Mouse (Mus musculus) hindbrain, postnatal 0 days (tissue): ENCODE data around the gene Ggt1. TPM values are rescaled to one million over a fixed set of nuclear protein-coding genes. Genes with fewer than 3 reads are reported as not detected.
"Not testable (repeated sequence)": the region's sequence is repeated elsewhere in the genome, so short reads cannot be mapped to it uniquely, and the experiment has no call there.

Experiments used
- ATAC-seq: fragments of 200-750 bp; cut with Nextera tagmentation; 2 replicates; pipeline ENCODE4 v1.8.0; 2017; ENCODE audit warnings: mild to moderate bottlenecking, moderate TSS enrichment, moderate library complexity
- DNase-seq: peaks from one replicate; pipeline ENCODE4 v3.0.0-alpha.2; 2015; ENCODE audit warnings: low spot score
- H3K27ac ChIP-seq: fragments of 300-500 bp; sonication (generic); 2 replicates; pipeline ENCODE4 v1.5.1; 2014; ENCODE audit warnings: mild to moderate bottlenecking
- H3K27me3 ChIP-seq: fragments of 300-500 bp; sonication (generic); 2 replicates; pipeline ENCODE4 v1.6.1; 2014; ENCODE audit warnings: low read length, mixed read lengths; ENCODE audit not compliant: insufficient read depth
- H3K36me3 ChIP-seq: fragments of 300-500 bp; sonication (generic); 2 replicates; pipeline ENCODE4 v1.6.1; 2014; ENCODE audit warnings: low read length, mixed read lengths; ENCODE audit not compliant: insufficient read depth
- H3K4me1 ChIP-seq: fragments of 300-500 bp; sonication (generic); 2 replicates; pipeline ENCODE4 v1.6.1; 2014; ENCODE audit warnings: antibody characterized with exemption, low read length, mixed read lengths; ENCODE audit not compliant: insufficient read depth
- H3K4me2 ChIP-seq: fragments of 300-500 bp; sonication (generic); 2 replicates; pipeline ENCODE4 v1.6.1; 2014; ENCODE audit warnings: low read depth, mild to moderate bottlenecking, low read length, moderate library complexity, mixed read lengths
- H3K4me3 ChIP-seq: fragments of 300-500 bp; sonication (generic); 2 replicates; pipeline ENCODE4 v1.5.1; 2014; ENCODE audit warnings: low read length
- H3K9ac ChIP-seq: fragments of 300-500 bp; sonication (generic); replicated peaks from 2 replicates; pipeline ENCODE4 v1.6.1; 2014; ENCODE audit warnings: mild to moderate bottlenecking, low read length, moderate library complexity, mixed read lengths
- H3K9me3 ChIP-seq: fragments of 300-500 bp; sonication (generic); 2 replicates; pipeline ENCODE4 v1.6.1; 2016; ENCODE audit warnings: low read length, mixed read lengths
- CTCF ChIP-seq: IDR thresholded peaks from 2 replicates; pipeline ENCODE4 v1.5.1; 2016; ENCODE audit warnings: antibody characterized with exemption, control low read depth, low read depth
- WGBS: fragments of 180-500 bp; shearing (Covaris S2); extraction: QIAGEN DNeasy Blood & Tissue Kit; methylation state at CpG from one replicate; pipeline ENCODE4 v1.1.7; 2014; 5-methylcytosine and 5-hydroxymethylcytosine counted together
- polyA plus RNA-seq: library from polyadenylated mRNA; unstranded; fragments of >200 nt; fragmentation: Nextera tagmentation; extraction: Ambion mirVana; gene quantifications from 2 replicates; pipeline ENCODE4 v1.2.1, GENCODE M21; 2015
- total RNA-seq: library from RNA; depleted of rRNA; stranded (reverse); fragments of >200 nt; gene quantifications from 2 replicates; pipeline ENCODE4 v1.2.3, GENCODE M21; 2014

Ggt1 gene
- total and polyA plus RNA-seq, 2 experiments from 2014 or later: 1.0 to 7.6 TPM

DNA sequence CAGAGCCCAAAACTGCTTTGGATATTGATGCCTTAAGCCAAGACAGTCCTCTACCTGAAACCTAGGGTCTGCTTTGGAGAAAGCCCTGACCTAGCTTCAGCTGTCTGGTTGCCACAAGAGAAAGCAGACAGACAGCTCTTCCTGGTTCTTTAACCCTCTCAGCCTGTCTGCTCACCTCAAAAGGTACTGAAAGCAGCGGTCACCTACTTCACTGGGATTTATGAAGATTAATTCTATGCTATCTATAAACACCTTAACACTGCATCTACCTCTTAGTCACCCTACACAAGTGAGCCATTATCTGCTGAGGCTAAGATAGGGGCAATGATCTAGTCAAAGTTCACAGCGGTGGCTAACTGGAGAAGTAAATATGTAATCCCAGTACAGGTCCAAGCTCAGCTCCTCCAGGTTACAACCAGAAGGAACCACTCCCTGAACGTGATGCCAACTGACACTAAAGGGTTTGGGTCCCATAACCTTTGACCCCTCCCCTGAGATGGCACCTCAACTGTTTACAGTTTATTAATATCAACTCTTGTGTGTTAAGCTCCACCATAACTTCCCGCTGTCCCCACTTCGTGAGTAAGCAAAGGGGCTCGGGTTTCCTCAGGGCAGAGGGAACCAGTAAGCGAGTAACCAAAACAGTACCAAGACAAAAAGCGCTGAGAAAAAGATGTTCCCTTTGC lies 45.2 kb upstream of the Ggt1 start:
- peak overlapping the region; percentile 82 for H3K4me3 ChIP-seq
- no peaks in the 10 kb centered on the region for H3K27me3 ChIP-seq
- DNase-seq (no peak), ATAC-seq (no peak)
- no peaks in the 10 kb centered on the region for H3K9me3 ChIP-seq
- TF ChIP-seq CTCF: no peak
- WGBS: 26% methylated on average over 8 of the region's 8 CpGs
- peaks cover 6% of the 10 kb centered on the region; the same call in 1 of the 2 replicates for H3K4me1 ChIP-seq
- H3K36me3 ChIP-seq: peaks cover 30% of the 10 kb centered on the region; the same call in 1 of the 2 replicates
- peak overlapping the region; percentile 89 for H3K9ac ChIP-seq
- peak overlapping the region; percentile 96 for H3K27ac ChIP-seq
- H3K4me2 ChIP-seq: peak overlapping the region; percentile 68

- no peak for TF ChIP-seq CTCF
- peak overlapping the region; percentile 82 for H3K4me3 ChIP-seq
- DNase-seq: no peak
- under 1% methylated on average over 12 of the region's 12 CpGs for WGBS
- no peaks in the 10 kb centered on the region for H3K9me3 ChIP-seq
- H3K9ac ChIP-seq: peak overlapping the region; percentile 89
- no peak for ATAC-seq
- no peaks in the 10 kb centered on the region for H3K27me3 ChIP-seq
- H3K36me3 ChIP-seq: peaks cover 28% of the 10 kb centered on the region
- peaks cover 6% of the 10 kb centered on the region; the same call in 1 of the 2 replicates for H3K4me1 ChIP-seq
- H3K27ac ChIP-seq: peak overlapping the region; percentile 96
- H3K4me2 ChIP-seq: peak overlapping the region; percentile 68
Measured at GRCm38 (mm10) chr10:75516724-75517072, 44.7 kb upstream of the Ggt1 start.

DNA sequence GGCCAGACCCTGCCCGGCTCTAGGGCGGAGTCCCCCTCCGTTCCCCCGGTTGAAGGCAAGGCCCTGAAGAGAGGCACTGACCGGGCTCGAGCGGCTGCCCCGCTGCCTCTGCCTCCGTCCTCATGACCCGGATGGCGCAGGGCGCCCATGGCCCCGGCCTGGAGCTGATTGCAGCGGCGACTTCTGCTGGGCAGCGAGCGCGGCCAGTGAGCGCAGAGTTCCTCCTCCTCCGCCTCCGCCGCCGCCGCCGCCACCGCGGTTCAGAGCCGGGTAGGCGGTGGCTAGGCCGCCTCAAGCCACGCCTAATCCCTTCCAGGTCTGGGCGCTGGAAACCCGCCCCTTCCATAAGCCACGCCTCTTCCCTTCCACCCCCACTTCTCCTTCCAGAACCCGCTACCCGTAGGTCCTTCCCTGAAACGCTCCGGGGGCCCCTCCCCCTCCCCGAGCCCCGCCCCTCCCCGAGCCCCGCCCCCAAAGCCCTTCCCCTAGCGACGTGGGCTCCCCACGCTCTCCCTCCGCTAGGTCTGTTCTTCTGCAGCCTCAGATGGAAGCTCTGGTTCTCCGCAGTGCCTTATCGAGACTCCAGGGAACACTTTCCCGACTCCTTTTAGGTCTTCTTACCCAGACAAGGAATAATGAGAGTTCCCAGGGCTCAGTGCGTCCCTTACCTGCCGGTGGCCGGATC lies 44.2 kb upstream of the Ggt1 start, which contains the start of gene Snrpd3:
Gene Snrpd3, plus strand, starts transcription at position 479 of the 685 bp plus-strand sequence.
- WGBS: under 1% methylated on average over 40 of the region's 52 CpGs
- H3K9ac ChIP-seq: peak within 1 kb of the TSS; percentile 89
- no peaks in the 10 kb centered on the region for H3K9me3 ChIP-seq
- peak within 1 kb of the TSS; percentile 68 for H3K4me2 ChIP-seq
- peaks cover 30% of the 10 kb centered on the region for H3K36me3 ChIP-seq
- peak within 1 kb of the TSS; percentile 96 for H3K27ac ChIP-seq
- H3K27me3 ChIP-seq: no peaks in the 10 kb centered on the region
- ATAC-seq: peak; percentile 95
- DNase-seq: peak; percentile 96
- H3K4me3 ChIP-seq: peak within 1 kb of the TSS; percentile 82
- TF ChIP-seq CTCF: no peak
- H3K4me1 ChIP-seq: peaks cover 6% of the 10 kb centered on the region; the same call in 1 of the 2 replicates

DNA sequence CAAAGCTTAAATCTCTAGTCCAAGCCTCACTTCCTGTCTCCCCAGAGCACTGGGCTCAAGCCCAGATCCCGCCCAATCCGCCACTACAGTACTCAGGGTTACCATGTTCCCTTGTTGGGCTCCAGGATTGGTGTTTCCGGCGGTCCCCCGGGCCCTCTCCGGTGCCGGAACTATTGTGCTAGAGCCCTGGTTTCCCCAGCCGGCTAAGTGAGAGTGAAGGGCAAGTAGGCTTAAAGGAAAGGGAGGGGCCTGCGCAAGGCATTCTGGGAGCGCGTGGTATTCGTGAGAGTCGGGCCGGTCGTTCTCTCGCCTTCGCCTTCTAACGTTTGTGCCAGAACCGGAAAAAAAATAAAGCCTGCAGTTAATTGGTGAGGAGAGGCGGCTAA lies 43.7 kb upstream of the Ggt1 start, which contains the start of gene Gucd1:
Gene Gucd1, minus strand, starts transcription at position 215 of the 386 bp plus-strand sequence.
- WGBS: under 1% methylated on average over 20 of the region's 20 CpGs
- no peaks in the 10 kb centered on the region for H3K27me3 ChIP-seq
- H3K36me3 ChIP-seq: peaks cover 30% of the 10 kb centered on the region
- H3K9me3 ChIP-seq: no peaks in the 10 kb centered on the region
- H3K4me2 ChIP-seq: peak within 1 kb of the TSS; percentile 68
- H3K4me1 ChIP-seq: peaks cover 6% of the 10 kb centered on the region; the same call in 1 of the 2 replicates
- peak within 1 kb of the TSS; percentile 96 for H3K27ac ChIP-seq
- ATAC-seq (peak; percentile 96), DNase-seq (peak; percentile 98)
- no peak for TF ChIP-seq CTCF
- peak within 1 kb of the TSS; percentile 89 for H3K9ac ChIP-seq
- H3K4me3 ChIP-seq: peak within 1 kb of the TSS; percentile 82

DNA sequence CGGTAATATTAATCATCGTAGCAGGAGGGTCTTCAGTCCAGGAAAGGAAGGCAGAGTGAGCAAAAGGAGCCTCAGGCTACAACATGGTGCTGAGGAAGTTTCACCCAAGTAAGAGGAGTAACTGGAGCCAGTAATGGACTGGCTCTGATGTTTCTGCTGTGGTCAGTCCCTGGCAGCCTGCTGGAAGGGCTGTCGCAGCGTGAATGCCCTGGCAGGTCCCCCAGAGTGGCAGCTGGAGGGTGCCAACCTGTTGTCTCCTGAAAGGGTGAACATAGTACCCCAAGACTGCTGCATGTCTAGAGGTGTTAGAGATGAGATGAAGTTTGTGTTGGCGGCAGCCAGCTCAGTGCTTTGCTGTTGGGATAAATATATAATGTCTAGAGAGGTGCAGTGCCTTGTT lies 40.8 kb upstream of the Ggt1 start:
- no peak overlapping the region for H3K4me3 ChIP-seq
- ATAC-seq: no peak
- no peak for DNase-seq
- H3K9me3 ChIP-seq: no peaks in the 10 kb centered on the region
- no peak overlapping the region for H3K4me2 ChIP-seq
- no peak overlapping the region for H3K9ac ChIP-seq
- H3K4me1 ChIP-seq: peaks cover 6% of the 10 kb centered on the region; the same call in 1 of the 2 replicates
- H3K27me3 ChIP-seq: no peaks in the 10 kb centered on the region
- H3K36me3 ChIP-seq: peaks cover 28% of the 10 kb centered on the region
- H3K27ac ChIP-seq: no peak overlapping the region
- 90% methylated on average over 5 of the region's 5 CpGs for WGBS
- TF ChIP-seq CTCF: no peak

DNA sequence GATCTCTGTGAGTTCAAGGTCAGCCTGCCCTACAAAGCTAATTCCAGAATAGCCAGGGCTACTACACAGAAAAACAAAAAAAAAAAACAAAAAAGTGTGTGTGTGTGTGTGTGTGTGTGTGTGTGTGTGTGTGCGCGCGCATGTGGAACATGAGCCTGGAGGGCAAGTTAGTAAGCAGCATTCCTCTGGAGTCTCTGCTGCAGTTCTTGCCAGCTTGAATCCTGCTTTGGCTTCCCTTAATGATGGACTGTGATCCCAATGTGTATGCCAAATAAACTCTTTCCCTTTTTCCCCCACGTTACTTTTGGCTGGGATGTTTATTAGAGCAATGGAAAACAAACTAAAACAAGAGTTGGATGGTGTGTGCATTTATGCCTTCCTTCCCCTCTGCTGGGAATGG lies 39.8 kb upstream of the Ggt1 start:
- Histone ChIP-seq H3K36me3 (peaks cover 28% of the 10 kb centered on the region), H3K4me2 (no peak overlapping the region), H3K9ac (no peak overlapping the region), H3K27ac (no peak overlapping the region), H3K4me1 (no peaks in the 10 kb centered on the region; the same call in 1 of the 2 replicates), H3K27me3 (no peaks in the 10 kb centered on the region), H3K4me3 (no peak overlapping the region), H3K9me3 (no peaks in the 10 kb centered on the region)
- DNase-seq (no peak), ATAC-seq (no peak)
- no peak for TF ChIP-seq CTCF
- 85% methylated on average over 4 of the region's 4 CpGs for WGBS

GRCm38 (mm10) chr10:75525450-75525849 lies 36.0 kb upstream of the Ggt1 start:
- not testable (repeated sequence) for ATAC-seq, H3K4me3 ChIP-seq, H3K27ac ChIP-seq, H3K9me3 ChIP-seq, DNase-seq, H3K4me1 ChIP-seq, H3K9ac ChIP-seq, H3K27me3 ChIP-seq, H3K4me2 ChIP-seq
- 93% methylated on average over 9 of the region's 9 CpGs for WGBS
- H3K36me3 ChIP-seq: peaks cover 18% of the 10 kb centered on the region
